Mouse (Mus musculus) CH12.LX (cell line): Measurements from ENCODE around the gene Cacng7.

Source experiments
- CTCF ChIP-seq, 2 experiments: IDR thresholded peaks in 1 of 2; conservative IDR thresholded peaks in 1 of 2; 2 replicates each; pipeline ENCODE4 v1.5.1; 2011 to 2012; ENCODE audit warnings: low read depth in 2 of 2, low read length in 2 of 2, improper control_type of control experiment in 1 of 2, inconsistent platforms in 1 of 2, mild to moderate bottlenecking in 1 of 2, moderate library complexity in 1 of 2
- EP300 ChIP-seq: IDR thresholded peaks from 2 replicates; pipeline ENCODE4 v1.6.1; 2011; ENCODE audit warnings: low read length, improper control_type of control experiment

- TF ChIP-seq CTCF (conservative IDR thresholded peaks at IDR 0.05 in 1 of 2, IDR thresholded peaks at IDR 0.05 in 1 of 2; ENCODE audit: low read depth in 2 of 2, low read length in 2 of 2), result no peak
- no peak for TF ChIP-seq EP300
Observed at GRCm38 (mm10) chr7:3391081-3391451, 58.3 kb downstream of the Cacng7 start.
